ENCODE assay signal across 19 mouse cellular contexts in the genomic region with DNA sequence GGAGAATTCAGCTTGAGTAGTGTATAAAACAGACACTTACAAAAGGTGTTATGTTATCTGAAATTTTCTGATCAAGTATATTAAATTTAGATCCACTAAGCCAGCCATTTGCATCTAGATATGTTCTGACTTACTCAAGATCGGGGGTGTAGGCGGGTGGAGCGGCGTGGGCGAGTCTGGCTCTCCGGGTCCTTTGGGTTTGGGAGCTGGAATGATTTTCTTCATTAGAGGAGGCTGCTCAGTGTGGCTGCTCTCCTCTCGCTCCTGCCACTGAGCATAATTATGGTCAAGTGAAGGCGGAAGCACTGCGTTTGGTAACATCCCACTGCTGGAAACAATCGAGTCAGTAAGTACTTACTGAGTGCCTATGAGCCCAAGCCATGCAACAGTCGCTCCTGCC. TPM values are rescaled to one million over a fixed set of nuclear protein-coding genes. Genes with fewer than 3 reads are reported as not detected.
DNase-seq lines count a peak whose midpoint lies in the region; ATAC-seq lines count a peak whose summit lies in the region.
"Had no signal": no experiment of that assay in that cellular context is flagged by ENCODE, and none has a peak within 500 bp of the region (broad histone marks: within the 10 kb centered on the region; RNA-seq: fewer than 3 reads in every experiment).

No protein-coding gene starts in this region.

- DNase-seq in frontal cortex, postnatal 25 days (ENCODE audit: low spot score in 2 of 2) = no peak
- DNase-seq in layer of hippocampus, adult 9-11 months = peak; percentile 49
- no peak for DNase-seq in layer of hippocampus, postnatal 36 days
- peak; percentile 69 for DNase-seq in right cerebral cortex, adult 18-20 months
- DNase-seq in right cerebral cortex, postnatal 25 days = no peak
- DNase-seq in brain, adult 2 months (ENCODE audit: low read depth, low spot score) = peak; percentile 55
- DNase-seq: adrenal gland, adult 8-10 months; adrenal gland, postnatal 25 days; cerebellum, adult 18-20 months; cerebellum, adult 9-10 months; cerebellum, postnatal 14 days; gastrocnemius, postnatal 25 days; heart, adult 18-20 months; heart, postnatal 10 days; heart, postnatal 36 days had no signal

- ATAC-seq in frontal cortex, adult (ENCODE audit: low TSS enrichment) = peak; percentile 57; the same call in 1 of the 2 replicates
- ATAC-seq: activated CD4-positive, CD25-positive, alpha-beta regulatory T cell, adult 4 months; forebrain, embryonic 13.5 days; forebrain, embryonic 16.5 days had no signal

RNA-seq across cellular contexts. Expression of gene Ttc36, which starts 26.1 kb away (rescaled TPM):
- 1 to 10 TPM in 1 of 2 experiments, under 1 TPM in 1; 0.95 to 1.6 TPM for total RNA-seq in layer of hippocampus, postnatal 36 days (2021)

RNA-seq across cellular contexts. Expression of gene Tmem25, which starts 29.8 kb away (rescaled TPM):
- total RNA-seq in layer of hippocampus, postnatal 36 days (2021) = 10 to 100 TPM; 43.3 to 51.6 TPM

RNA-seq across cellular contexts. Expression of gene Kmt2a, which starts 52.2 kb away (rescaled TPM):
- 10 to 100 TPM; 61.3 to 78.3 TPM for total RNA-seq in layer of hippocampus, postnatal 36 days (2021)

Comparison
In these comparisons a context has a peak if more than half of its experiments do, and no peak if none do; other contexts are left out.
1. DNase-seq: peak in layer of hippocampus, adult 9-11 months (single experiment), right cerebral cortex, adult 18-20 months (single experiment) and brain, adult 2 months (single experiment); none in frontal cortex, postnatal 25 days (0 of 2), layer of hippocampus, postnatal 36 days (0 of 2) and right cerebral cortex, postnatal 25 days (single experiment).